Comparison of ENCODE assay signal across 8 mouse cellular contexts in the genomic region with DNA sequence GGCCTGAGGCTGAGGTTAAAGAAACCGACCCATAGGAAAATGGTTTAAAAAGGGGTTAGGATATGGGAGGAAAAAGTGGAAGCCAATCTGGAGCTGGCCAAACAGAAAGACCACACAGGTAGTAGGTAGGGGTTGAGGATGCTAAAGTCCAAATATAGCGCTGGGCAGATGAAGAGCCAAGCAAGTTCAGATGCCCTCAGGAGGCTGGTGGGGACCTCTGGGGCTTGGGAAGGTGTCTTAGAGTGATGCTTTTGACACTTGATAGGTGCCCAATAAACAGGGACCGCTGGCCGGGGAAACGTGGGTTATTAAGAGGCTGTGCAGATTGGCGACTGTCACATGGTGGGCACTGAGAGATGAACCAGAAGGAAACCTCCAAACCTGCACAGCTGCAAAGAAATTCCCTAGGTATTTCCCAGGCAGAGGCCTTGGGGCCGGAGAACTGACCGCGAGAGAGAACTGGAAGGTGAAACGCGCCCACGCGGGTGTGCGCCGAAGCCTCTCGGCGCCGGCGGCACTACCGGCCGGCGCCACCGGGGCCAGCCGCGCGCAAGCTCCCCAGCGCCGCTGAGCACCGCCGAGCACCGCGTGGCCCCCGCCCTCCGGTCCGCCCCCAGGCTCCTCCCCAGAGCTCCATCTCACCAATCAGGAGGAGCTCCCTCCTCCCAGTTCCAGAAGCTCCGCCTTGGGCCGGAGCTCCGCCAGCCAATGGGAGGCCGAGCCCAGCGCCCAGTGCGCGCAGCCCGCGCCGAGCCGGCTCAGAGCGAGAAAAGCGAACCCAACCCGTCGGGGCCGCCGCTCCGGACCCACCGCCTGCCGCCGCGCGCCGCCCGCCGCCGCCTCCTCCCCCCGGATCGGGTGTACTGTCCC. TPM values are rescaled to one million over a fixed set of nuclear protein-coding genes. Genes with fewer than 3 reads are reported as not detected.
DNase-seq lines count a peak whose midpoint lies in the region; ATAC-seq lines count a peak whose summit lies in the region.

A gene (plus strand): TSS at position 761 of the 870 bp plus-strand sequence.

- H3K27me3 ChIP-seq in hindbrain, embryonic 16.5 days (replicated peaks; ENCODE audit: control insufficient read depth, insufficient read depth, low read length) = peaks cover 15% of the 10 kb centered on the region

- WGBS in hindbrain, embryonic 16.5 days = 4% methylated on average over 35 of the region's 64 CpGs

- H3K4me1 ChIP-seq in hindbrain, embryonic 16.5 days (ENCODE audit: control insufficient read depth, insufficient read depth, low read depth, low read length) = peaks cover 4% of the 10 kb centered on the region

- peak within 1 kb of the TSS; percentile 72 for H3K9ac ChIP-seq in hindbrain, embryonic 16.5 days (ENCODE audit: low read depth, low read length)

- peak within 1 kb of the TSS; percentile 36; the same call in 1 of the 2 replicates for H3K27ac ChIP-seq in hindbrain, embryonic 16.5 days (ENCODE audit: low read depth, low read length)

- H3K4me2 ChIP-seq in hindbrain, embryonic 16.5 days (ENCODE audit: low read length) = peak within 1 kb of the TSS; percentile 69

- H3K36me3 ChIP-seq in hindbrain, embryonic 16.5 days (ENCODE audit: control insufficient read depth, insufficient read depth, low read length) = no peaks in the 10 kb centered on the region

- DNase-seq in ZHBTc4 (ENCODE audit: low read depth, low spot score) = peak; percentile 98
- DNase-seq in cerebellum, postnatal 4 days (ENCODE audit: low spot score in 2 of 2) = peak; percentile 88 to 92
- peak; percentile 96 for DNase-seq in gastrocnemius, adult 18-20 months (ENCODE audit: low spot score)
- DNase-seq in left cerebral cortex, adult 11 months (ENCODE audit: low spot score) = peak; percentile 92
- DNase-seq in lung, postnatal 36 days = peak; percentile 97
- peak; percentile 93 for DNase-seq in retina, embryonic 14.5 days (ENCODE audit: low spot score)
- DNase-seq in thymus, postnatal 36 days = peak; percentile 93 to 95

- H3K4me3 ChIP-seq in hindbrain, embryonic 16.5 days (ENCODE audit: low read length) = peak within 1 kb of the TSS; percentile 79

- no peaks in the 10 kb centered on the region for H3K9me3 ChIP-seq in hindbrain, embryonic 16.5 days (ENCODE audit: control insufficient read depth, low read length)

- peak; percentile 100 for ATAC-seq in hindbrain, embryonic 16.5 days

RNA-seq across cellular contexts. Expression of the gene that starts here (rescaled TPM):
- under 1 TPM; 0.24 to 0.27 TPM for total RNA-seq in gastrocnemius, adult 18-20 months (2021)
- polyA plus RNA-seq in hindbrain, embryonic 16.5 days (2015; fragmentation: Nextera tagmentation; extraction: Ambion mirVana) = 1.2 and 1.8 TPM in 2 replicates

Comparison
In these comparisons a context has a peak if more than half of its experiments do, and no peak if none do; other contexts are left out.
1. Peak in every context shown above with its lines: DNase-seq, ATAC-seq, H3K4me3 ChIP-seq and H3K27ac ChIP-seq.
2. Peak in DNase-seq in gastrocnemius, adult 18-20 months; RNA of the gene not detected or under 1 TPM.